Mouse (Mus musculus) stomach, embryonic 14.5 days (tissue): Measurements from ENCODE around the gene Pnma1. TPM values are rescaled to one million over a fixed set of nuclear protein-coding genes. Genes with fewer than 3 reads are reported as not detected.
A peak's percentile ranks its signal among the peaks of the same experiment; 100 is the strongest.

Source experiments
- ATAC-seq: fragments of 200-750 bp; cut with Nextera tagmentation; 2 replicates; pipeline ENCODE4 v1.8.0; 2017; ENCODE audit warnings: low read depth, moderate TSS enrichment; ENCODE audit not compliant: insufficient number of reproducible peaks, insufficient read depth, low FRiP score
- H3K27ac ChIP-seq: fragments of 300-500 bp; sonication (generic); 2 replicates; pipeline ENCODE4 v1.5.1; 2014; ENCODE audit warnings: mild to moderate bottlenecking, low read length, moderate library complexity, mixed read lengths
- H3K27me3 ChIP-seq: fragments of 300-500 bp; sonication (generic); 2 replicates; pipeline ENCODE4 v1.6.1; 2014; ENCODE audit warnings: low read length, control low read depth, mixed read lengths; ENCODE audit not compliant: control insufficient read depth, insufficient read depth
- H3K36me3 ChIP-seq: fragments of 300-500 bp; sonication (generic); 2 replicates; pipeline ENCODE4 v1.6.1; 2014; ENCODE audit warnings: mild to moderate bottlenecking, control low read depth, low read length, moderate library complexity, mixed read lengths; ENCODE audit not compliant: control insufficient read depth, insufficient read depth
- H3K4me1 ChIP-seq: fragments of 300-500 bp; sonication (generic); 2 replicates; pipeline ENCODE4 v1.6.1; 2014; ENCODE audit warnings: low read length, control low read depth, mixed read lengths; ENCODE audit not compliant: control insufficient read depth, insufficient read depth
- H3K4me2 ChIP-seq: fragments of 300-500 bp; sonication (generic); replicated peaks from 2 replicates; pipeline ENCODE4 v1.6.1; 2014; ENCODE audit warnings: low read depth, low read length, control low read depth
- H3K4me3 ChIP-seq: fragments of 300-500 bp; sonication (generic); 2 replicates; pipeline ENCODE4 v1.5.1; 2014; ENCODE audit warnings: low read depth, low read length, control low read depth
- H3K9ac ChIP-seq: fragments of 300-500 bp; sonication (generic); replicated peaks from 2 replicates; pipeline ENCODE4 v1.6.1; 2014; ENCODE audit warnings: low read depth, mild to moderate bottlenecking, control low read depth, low read length, moderate library complexity, mixed read lengths
- H3K9me3 ChIP-seq: fragments of 300-500 bp; sonication (generic); 2 replicates; pipeline ENCODE4 v1.6.1; 2016; ENCODE audit warnings: low read depth, low read length, control low read depth; ENCODE audit not compliant: control insufficient read depth
- WGBS: fragments of 180-500 bp; shearing (Covaris S2); extraction: QIAGEN DNeasy Blood & Tissue Kit; methylation state at CpG from one replicate; pipeline ENCODE4 v1.1.7; 2014; 5-methylcytosine and 5-hydroxymethylcytosine counted together
- polyA plus RNA-seq: library from polyadenylated mRNA; unstranded; fragments of >200 nt; fragmentation: Nextera tagmentation; extraction: Ambion mirVana; gene quantifications from 2 replicates; pipeline ENCODE4 v1.2.1, GENCODE M21; 2014

Gene Pnma1
- polyA plus RNA-seq, 1 experiment from 2014 or later, result 0.45 TPM

DNA sequence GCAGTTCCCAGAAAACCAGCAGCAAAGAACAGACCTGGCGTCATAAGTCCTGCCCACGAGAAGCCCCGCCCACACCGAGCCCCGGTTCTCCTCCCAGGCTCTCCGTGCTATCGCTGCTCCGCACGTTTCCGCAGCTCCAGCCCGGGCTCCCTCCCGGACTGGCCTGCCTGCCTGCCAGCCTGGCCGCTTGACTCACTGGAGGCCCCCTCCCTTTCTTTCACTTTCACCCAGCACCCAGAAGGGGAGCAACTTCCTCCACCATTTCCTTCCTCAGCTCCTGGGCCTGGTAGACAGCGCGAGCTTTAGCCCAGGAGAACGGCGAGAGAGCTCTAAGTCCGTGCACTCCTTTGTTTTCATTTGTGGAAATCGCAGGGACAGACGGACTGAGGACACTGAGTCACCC, 27.4 kb upstream of the Pnma1 start:
- Histone ChIP-seq H3K27ac (peak overlapping the region; percentile 99), H3K4me2 (peak overlapping the region; percentile 60), H3K36me3 (peaks cover 22% of the 10 kb centered on the region), H3K9ac (peak overlapping the region; percentile 46; the same call in 1 of the 2 replicates), H3K4me3 (peak overlapping the region; percentile 36), H3K4me1 (peaks cover 65% of the 10 kb centered on the region), H3K9me3 (no peaks in the 10 kb centered on the region), H3K27me3 (no peaks in the 10 kb centered on the region)
- ATAC-seq, result peak; percentile 81
- WGBS, result 2% methylated on average over 20 of the region's 20 CpGs

DNA sequence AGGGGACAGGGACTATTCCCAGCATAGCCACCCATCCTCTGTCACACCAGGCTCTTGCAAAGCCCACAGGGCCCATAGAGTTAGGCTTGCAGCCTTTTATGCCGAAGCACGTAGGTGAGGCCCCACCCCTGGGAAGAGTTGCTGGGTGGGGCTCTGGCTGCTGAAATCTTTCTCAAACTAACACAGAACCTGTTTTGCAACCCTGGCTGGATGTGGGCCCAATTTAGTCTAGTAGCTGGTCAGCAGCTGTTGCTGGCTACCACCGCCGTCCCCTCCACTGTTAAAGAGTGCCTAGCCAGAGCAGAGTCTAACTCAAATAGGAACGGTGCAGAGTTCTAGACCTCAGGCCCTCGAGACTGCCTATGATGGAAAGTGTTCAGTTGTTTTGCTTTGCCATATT, 26.6 kb upstream of the Pnma1 start:
- Histone ChIP-seq H3K4me1 (peaks cover 57% of the 10 kb centered on the region), H3K36me3 (peaks cover 22% of the 10 kb centered on the region), H3K27ac (peak overlapping the region; percentile 99; the same call in 1 of the 2 replicates), H3K4me3 (no peak overlapping the region), H3K9ac (no peak overlapping the region), H3K4me2 (peak overlapping the region; percentile 60), H3K9me3 (no peaks in the 10 kb centered on the region), H3K27me3 (no peaks in the 10 kb centered on the region)
- ATAC-seq, result peak; percentile 25
- WGBS, result 64% methylated on average over 6 of the region's 6 CpGs

DNA sequence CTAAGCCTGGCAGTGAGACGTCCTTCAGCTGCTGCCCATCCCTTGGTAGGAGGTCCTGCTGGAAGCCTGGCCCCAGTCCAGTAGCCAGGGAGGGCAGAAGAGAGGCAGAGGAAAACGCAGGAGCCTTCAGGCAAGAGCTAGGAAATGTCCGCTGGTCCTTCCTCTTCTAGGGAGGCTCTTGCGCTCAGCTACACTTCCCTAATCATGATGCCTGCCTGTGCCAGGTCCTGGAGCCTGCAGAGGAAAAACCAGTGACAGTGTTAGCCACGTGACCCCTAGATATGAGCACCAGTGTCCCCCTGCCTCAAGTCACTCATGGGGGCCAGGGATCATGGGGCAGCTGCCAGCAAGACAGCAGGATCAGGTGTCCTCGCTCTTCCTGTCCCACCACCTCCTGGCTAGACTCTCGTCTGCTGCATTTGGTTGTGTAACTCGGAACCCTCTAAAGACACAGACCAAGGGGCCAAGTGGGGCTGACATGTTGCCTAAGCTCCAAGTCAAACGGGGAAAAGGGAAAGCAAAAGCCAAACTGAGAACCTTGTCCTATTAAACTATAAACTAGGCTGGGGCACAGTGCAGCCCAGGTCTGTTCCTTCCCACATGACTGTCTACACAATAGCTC, 26.0 kb upstream of the Pnma1 start:
- Histone ChIP-seq H3K36me3 (peaks cover 22% of the 10 kb centered on the region), H3K27me3 (no peaks in the 10 kb centered on the region), H3K4me2 (0 out of 2 replicates have a peak overlapping the region, but pooled peaks have one; percentile 2), H3K4me1 (peaks cover 54% of the 10 kb centered on the region), H3K9ac (no peak overlapping the region), H3K4me3 (no peak overlapping the region), H3K27ac (peak overlapping the region; percentile 99), H3K9me3 (no peaks in the 10 kb centered on the region)
- WGBS, result 67% methylated on average over 9 of the region's 9 CpGs
- no peak; the same call in 1 of the 2 replicates for ATAC-seq

DNA sequence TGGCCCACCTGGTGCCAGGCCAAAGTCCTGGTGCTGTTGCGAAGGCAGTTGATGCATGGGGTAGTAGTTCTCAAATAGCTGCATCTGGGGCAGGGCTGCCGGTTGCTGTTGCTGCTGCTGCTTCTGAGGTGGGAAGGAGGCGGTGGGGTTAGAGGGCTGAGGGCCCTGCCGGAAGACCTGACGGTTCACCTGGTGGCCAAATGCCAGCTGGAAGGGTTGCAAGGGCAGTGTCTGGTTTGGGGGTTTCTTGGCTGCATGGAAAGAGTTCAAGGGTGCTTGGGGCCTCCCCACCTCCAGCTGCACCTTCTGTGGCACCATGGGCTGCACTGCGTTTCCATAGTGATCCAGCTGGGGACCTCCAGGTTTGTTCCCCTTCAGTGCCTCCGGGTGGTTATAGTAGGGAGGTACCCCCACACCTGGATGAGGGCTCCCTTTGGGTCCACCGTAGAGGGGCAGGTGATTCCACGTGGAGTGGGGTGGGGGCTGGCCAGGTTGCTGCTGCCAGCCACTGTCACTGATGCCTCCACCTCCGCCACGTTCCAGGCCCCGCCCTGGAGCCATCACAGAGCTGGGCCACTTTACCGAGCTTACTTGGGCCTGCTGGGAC, 25.1 kb upstream of the Pnma1 start:
- H3K4me1 ChIP-seq, result peaks cover 45% of the 10 kb centered on the region

DNA sequence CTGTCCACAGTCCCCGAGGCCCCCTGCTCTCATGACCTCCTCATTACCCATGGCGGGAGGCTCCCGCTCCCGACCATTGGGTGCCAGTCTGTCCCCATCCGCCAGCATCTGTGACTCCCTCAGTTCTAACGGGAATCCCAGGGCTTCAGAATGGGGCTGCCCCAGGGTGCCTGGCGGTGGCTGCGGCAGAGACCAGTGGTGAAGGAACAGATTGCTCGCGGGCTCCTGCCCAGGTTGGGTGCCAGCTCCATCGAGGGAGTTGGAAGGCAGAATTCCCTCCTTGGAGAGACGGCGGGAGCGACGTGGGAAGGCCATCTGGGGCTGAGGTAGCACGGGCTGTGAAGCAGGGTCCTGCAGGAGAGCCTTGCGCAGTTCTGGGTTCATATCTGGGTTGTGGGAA, 24.6 kb upstream of the Pnma1 start:
- peaks cover 39% of the 10 kb centered on the region for H3K4me1 ChIP-seq
- no peak overlapping the region for H3K27ac ChIP-seq
- 90% methylated on average over 17 of the region's 17 CpGs for WGBS
- H3K4me2 ChIP-seq, result no peak overlapping the region
- no peaks in the 10 kb centered on the region for H3K27me3 ChIP-seq
- no peak overlapping the region for H3K9ac ChIP-seq
- no peak overlapping the region for H3K4me3 ChIP-seq
- no peak for ATAC-seq
- H3K36me3 ChIP-seq, result peaks cover 22% of the 10 kb centered on the region
- H3K9me3 ChIP-seq, result no peaks in the 10 kb centered on the region

More for the DNA sequence above, 25.1 kb upstream of the Pnma1 start:
- Histone ChIP-seq H3K36me3 (peaks cover 22% of the 10 kb centered on the region), H3K27ac (peak overlapping the region; percentile 99), H3K4me2 (no peak overlapping the region), H3K4me3 (no peak overlapping the region), H3K27me3 (no peaks in the 10 kb centered on the region), H3K9ac (no peak overlapping the region), H3K9me3 (no peaks in the 10 kb centered on the region)
- 88% methylated on average over 13 of the region's 13 CpGs for WGBS
- no peak for ATAC-seq

DNA sequence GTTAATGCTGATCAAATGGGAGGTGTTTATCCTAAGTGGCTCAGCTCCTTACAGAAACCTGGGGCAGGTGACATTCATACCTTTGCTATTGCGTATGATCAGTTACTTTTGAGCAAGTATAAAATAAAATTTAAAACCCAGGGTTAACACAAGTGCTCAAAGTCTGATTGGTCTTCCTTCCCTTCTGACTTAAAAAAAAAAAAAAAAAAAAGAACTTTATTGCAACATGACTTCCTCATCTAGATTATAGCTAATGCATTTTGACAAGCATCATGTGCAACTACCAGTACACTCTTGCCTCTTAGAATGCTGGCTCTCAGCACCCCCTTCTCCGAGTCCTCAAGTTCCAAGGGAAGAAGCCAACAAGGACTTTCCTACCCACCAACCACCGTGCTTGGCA, 23.9 kb upstream of the Pnma1 start:
- Histone ChIP-seq H3K4me2 (no peak overlapping the region), H3K27ac (no peak overlapping the region), H3K9me3 (no peaks in the 10 kb centered on the region), H3K4me3 (no peak overlapping the region), H3K9ac (no peak overlapping the region), H3K4me1 (peaks cover 33% of the 10 kb centered on the region), H3K36me3 (peaks cover 23% of the 10 kb centered on the region), H3K27me3 (no peaks in the 10 kb centered on the region)
- WGBS, result 90% methylated on average over 3 of the region's 3 CpGs
- ATAC-seq, result no peak

DNA sequence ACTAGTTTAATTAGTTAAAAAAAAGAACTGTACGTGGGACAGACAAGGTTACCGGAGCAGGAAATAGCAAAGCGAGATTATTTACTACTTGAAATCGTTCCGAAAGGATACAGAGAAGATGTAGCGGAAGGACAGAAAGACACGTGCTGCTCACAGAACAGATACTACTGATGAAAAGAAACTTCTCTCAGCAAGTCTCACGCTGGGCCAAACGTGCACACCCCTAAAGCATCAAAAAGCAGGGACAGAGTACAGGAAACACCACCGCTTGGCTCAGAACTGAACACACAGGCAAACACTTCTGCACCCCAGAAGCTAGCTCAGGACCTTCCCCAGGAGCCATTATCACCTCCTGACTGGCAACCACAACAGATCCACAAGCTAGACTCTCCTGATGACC, 22.3 kb upstream of the Pnma1 start:
- Histone ChIP-seq H3K36me3 (peaks cover 25% of the 10 kb centered on the region), H3K4me2 (no peak overlapping the region), H3K27me3 (no peaks in the 10 kb centered on the region), H3K4me1 (peaks cover 21% of the 10 kb centered on the region), H3K9me3 (no peaks in the 10 kb centered on the region), H3K27ac (no peak overlapping the region), H3K4me3 (no peak overlapping the region), H3K9ac (no peak overlapping the region)
- WGBS, result 93% methylated on average over 10 of the region's 10 CpGs
- no peak for ATAC-seq

DNA sequence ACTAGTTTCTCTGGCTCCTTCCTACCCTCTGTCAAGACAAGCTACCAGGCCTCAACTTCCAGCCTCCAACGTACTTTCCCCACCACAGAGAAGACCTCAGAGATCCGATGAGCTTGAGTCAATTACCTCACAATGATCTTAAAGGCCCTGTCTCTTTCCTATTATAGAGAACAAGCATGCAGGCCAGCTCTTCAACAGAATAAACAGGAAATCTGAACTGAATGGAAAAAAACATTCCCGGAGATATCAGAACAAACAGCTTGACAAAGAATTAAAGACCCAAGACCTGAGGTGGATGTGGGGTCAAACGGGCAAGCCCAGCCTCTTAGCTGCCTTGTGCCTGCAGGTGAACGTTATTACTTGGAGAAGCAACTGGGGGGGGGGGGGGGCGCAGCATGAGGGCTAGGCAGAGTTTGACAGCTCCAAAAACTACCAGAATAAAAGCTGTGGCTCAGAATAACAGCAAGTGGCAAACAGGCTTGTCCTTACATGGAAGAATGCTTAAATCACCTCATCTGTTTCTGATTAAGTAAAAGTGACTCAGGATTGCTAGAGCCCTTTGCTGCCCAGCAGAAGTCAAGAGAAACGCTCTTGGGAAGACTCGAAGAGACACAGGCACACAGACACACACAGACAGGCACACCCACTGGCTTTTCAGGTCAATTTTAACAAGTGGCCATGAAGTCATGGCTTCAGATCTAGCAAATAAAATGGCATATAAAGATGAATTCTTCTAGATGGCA, 17.5 kb upstream of the Pnma1 start:
- no peak for ATAC-seq
- Histone ChIP-seq H3K9me3 (no peaks in the 10 kb centered on the region), H3K4me3 (no peak overlapping the region), H3K4me2 (no peak overlapping the region), H3K36me3 (peaks cover 7% of the 10 kb centered on the region), H3K27ac (no peak overlapping the region), H3K27me3 (no peaks in the 10 kb centered on the region), H3K9ac (no peak overlapping the region), H3K4me1 (0 out of 2 replicates have a peak, but pooled peaks cover 4% of the 10 kb centered on the region)
- 35% methylated on average over 8 of the region's 8 CpGs for WGBS
